Mouse (Mus musculus) lung, embryonic 15.5 days (tissue): Measurements from ENCODE around the gene Dusp16. TPM values are rescaled to one million over a fixed set of nuclear protein-coding genes. Genes with fewer than 3 reads are reported as not detected.

Experiments
- ATAC-seq: fragments of 200-750 bp; cut with Nextera tagmentation; 2 replicates; pipeline ENCODE4 v1.8.0; 2017; ENCODE audit warnings: moderate number of reproducible peaks, borderline replicate concordance; ENCODE audit not compliant: low FRiP score, low TSS enrichment; ENCODE audit errors: extremely low read depth
- H3K27ac ChIP-seq: fragments of 300-500 bp; sonication (generic); 2 replicates; pipeline ENCODE4 v1.5.1; 2015; ENCODE audit warnings: moderate library complexity, mild to moderate bottlenecking, inconsistent platforms
- H3K27me3 ChIP-seq: fragments of 300-500 bp; sonication (generic); 2 replicates; pipeline ENCODE4 v1.6.1; 2015; ENCODE audit warnings: inconsistent platforms
- H3K36me3 ChIP-seq: fragments of 300-500 bp; sonication (generic); 2 replicates; pipeline ENCODE4 v1.6.1; 2015; ENCODE audit warnings: inconsistent platforms
- H3K4me1 ChIP-seq: fragments of 300-500 bp; sonication (generic); 2 replicates; pipeline ENCODE4 v1.6.1; 2015; ENCODE audit warnings: inconsistent platforms
- H3K4me2 ChIP-seq: fragments of 300-500 bp; sonication (generic); 2 replicates; pipeline ENCODE4 v1.6.1; 2015; ENCODE audit warnings: inconsistent platforms, mild to moderate bottlenecking, moderate library complexity
- H3K4me3 ChIP-seq: fragments of 300-500 bp; sonication (generic); 2 replicates; pipeline ENCODE4 v1.5.1; 2015; ENCODE audit warnings: mild to moderate bottlenecking, inconsistent platforms
- H3K9ac ChIP-seq: fragments of 300-500 bp; sonication (generic); 2 replicates; pipeline ENCODE4 v1.6.1; 2015; ENCODE audit warnings: inconsistent platforms
- H3K9me3 ChIP-seq: fragments of 300-500 bp; sonication (generic); 2 replicates; pipeline ENCODE4 v1.6.1; 2016; ENCODE audit warnings: inconsistent platforms
- WGBS: fragments of 180-500 bp; shearing (Covaris S2); methylation state at CpG from one replicate; pipeline ENCODE4 v1.1.7; 2015; 5-methylcytosine and 5-hydroxymethylcytosine counted together
- polyA plus RNA-seq: library from polyadenylated mRNA; unstranded; fragments of >200 nt; fragmentation: Nextera tagmentation; extraction: Ambion mirVana; gene quantifications from 2 replicates; pipeline ENCODE4 v1.2.1, GENCODE M21; 2015

The Dusp16 gene
- polyA plus RNA-seq, 1 experiment from 2014 or later = 11.6 TPM

DNA sequence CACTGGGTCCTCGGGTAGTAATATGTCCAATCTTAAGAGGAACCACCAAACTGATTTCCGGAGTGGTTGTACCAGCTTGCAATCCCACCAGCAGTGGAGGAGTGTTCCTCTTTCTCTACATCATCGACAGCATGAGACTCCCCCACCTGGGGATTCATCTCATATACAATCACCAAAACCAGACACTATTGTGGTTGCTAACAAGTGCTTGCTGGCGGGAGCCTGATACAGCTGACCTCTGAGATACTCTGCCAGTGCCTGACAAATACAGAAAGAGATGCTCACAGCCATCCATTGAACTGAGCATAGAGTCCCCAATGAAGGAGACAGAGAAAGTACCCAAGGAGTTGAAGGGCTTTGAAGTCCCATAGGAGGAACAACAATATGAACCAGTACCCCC, 36.4 kb downstream of the Dusp16 start:
- WGBS = 87% methylated on average over 4 of the region's 4 CpGs
- no peak for ATAC-seq
- no peaks in the 10 kb centered on the region for H3K27me3 ChIP-seq
- no peak overlapping the region for H3K27ac ChIP-seq
- no peak overlapping the region for H3K4me3 ChIP-seq
- no peak overlapping the region for H3K9ac ChIP-seq
- H3K4me2 ChIP-seq = no peak overlapping the region
- H3K9me3 ChIP-seq = no peaks in the 10 kb centered on the region
- H3K4me1 ChIP-seq = no peaks in the 10 kb centered on the region
- peaks cover 4% of the 10 kb centered on the region; the same call in 1 of the 2 replicates for H3K36me3 ChIP-seq

DNA sequence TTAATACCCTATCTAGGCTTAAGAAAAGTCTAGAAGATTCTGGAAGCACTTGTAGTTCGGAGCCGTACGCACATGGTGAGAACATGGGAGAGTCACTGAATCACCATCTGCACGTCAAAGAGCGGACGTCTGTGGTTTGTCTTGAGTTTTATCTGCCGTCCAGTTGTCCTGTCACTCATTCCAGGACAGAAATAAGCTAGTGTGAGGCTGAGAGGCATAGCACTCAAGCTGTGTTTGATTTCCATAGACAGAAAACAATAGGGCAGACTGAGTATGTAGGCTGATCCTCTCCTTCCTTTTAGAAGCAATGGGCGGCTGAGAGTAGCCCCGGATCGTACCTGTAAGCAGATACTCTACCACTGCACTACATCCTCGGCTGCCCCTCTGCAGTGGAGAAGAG, 38.6 kb downstream of the Dusp16 start:
- Histone ChIP-seq H3K9me3 (no peaks in the 10 kb centered on the region), H3K4me2 (no peak overlapping the region), H3K27me3 (no peaks in the 10 kb centered on the region), H3K4me1 (no peaks in the 10 kb centered on the region), H3K9ac (no peak overlapping the region), H3K4me3 (no peak overlapping the region), H3K36me3 (peaks cover 4% of the 10 kb centered on the region; the same call in 1 of the 2 replicates), H3K27ac (no peak overlapping the region)
- ATAC-seq = no peak
- 89% methylated on average over 11 of the region's 11 CpGs for WGBS

DNA sequence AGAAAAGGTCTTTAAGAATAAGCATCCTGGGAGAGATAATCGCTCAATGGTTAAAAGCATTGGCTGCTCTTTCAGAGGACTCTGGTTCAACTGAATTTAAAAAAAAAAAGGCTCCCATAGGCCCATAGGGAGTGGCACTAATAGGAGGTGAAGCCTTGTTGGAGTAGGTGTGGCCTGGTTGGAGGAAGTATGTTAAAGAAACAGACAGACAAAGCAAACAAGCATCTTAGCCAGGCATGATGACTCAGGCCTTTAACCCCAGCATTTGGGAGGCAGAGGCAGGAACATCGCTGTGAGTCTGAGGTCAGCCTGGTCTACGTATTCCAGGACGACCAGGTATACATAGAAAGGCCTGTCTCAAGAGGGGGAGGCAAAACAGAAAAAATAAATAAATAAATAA, 39.0 kb downstream of the Dusp16 start:
- no peaks in the 10 kb centered on the region for H3K27me3 ChIP-seq
- H3K27ac ChIP-seq = no peak overlapping the region
- no peak for ATAC-seq
- H3K9ac ChIP-seq = no peak overlapping the region
- peaks cover 4% of the 10 kb centered on the region; the same call in 1 of the 2 replicates for H3K36me3 ChIP-seq
- 89% methylated on average over 4 of the region's 4 CpGs for WGBS
- no peaks in the 10 kb centered on the region for H3K9me3 ChIP-seq
- no peak overlapping the region for H3K4me3 ChIP-seq
- H3K4me2 ChIP-seq = no peak overlapping the region
- H3K4me1 ChIP-seq = no peaks in the 10 kb centered on the region

DNA sequence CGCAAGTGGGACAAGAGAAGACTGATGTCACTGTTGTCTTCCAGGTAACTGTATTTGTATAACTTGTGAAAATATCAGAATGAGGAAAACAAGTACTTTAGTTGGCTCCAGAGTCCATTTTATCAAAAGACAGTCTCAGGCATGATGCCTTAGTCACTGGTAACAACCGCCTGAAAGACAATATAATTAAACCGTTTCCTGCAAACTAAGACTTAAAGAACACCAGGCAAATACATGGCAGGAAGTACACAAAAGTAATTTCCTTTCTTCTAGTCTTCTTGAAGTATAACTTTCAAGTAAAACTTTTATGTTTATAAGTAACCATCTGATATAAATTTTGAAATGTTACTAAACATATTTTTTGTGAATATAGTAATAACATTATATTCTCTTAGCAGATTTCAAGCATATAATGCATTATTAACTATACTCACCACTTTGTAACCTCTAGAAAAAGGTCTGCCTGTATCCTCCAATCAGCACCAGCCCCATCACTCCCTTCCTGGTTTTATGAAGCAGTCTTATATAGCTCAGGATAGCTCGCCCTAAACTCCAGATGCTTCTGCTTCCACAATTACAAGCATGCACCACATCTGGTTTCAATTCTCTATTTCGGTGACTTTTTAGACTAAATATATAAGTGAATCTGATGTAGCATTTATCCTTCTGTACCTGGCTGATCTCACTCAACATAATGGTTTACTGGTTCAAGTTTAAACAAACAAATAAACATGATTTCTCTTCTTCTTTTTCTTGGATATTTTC, 40.4 kb downstream of the Dusp16 start:
- H3K4me2 ChIP-seq = no peak overlapping the region
- WGBS = 84% methylated on average over 5 of the region's 5 CpGs
- H3K9ac ChIP-seq = no peak overlapping the region
- no peak for ATAC-seq
- no peak overlapping the region for H3K4me3 ChIP-seq
- peaks cover 4% of the 10 kb centered on the region; the same call in 1 of the 2 replicates for H3K36me3 ChIP-seq
- no peaks in the 10 kb centered on the region for H3K27me3 ChIP-seq
- 0 out of 2 replicates have a peak, but pooled peaks cover 3% of the 10 kb centered on the region for H3K4me1 ChIP-seq
- no peak overlapping the region for H3K27ac ChIP-seq
- no peaks in the 10 kb centered on the region for H3K9me3 ChIP-seq

DNA sequence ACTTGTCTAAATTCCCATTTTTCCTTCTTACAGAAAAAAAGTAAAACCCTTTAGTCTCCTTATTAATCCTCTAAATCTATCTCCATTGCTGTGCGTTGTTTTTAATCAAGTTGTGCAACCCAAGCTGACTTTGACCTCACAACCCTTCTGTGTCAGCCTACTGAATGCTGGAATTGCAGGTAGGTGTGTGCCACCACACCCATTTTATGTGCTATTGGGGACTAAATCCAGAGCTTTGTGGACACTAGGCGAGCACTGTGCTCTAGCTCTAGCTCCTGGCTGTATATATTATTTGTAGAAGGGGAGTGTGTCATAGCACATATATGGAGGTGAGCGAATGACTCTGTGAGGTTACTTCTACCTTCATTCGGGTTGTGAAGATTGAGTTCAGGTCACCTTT, 41.3 kb downstream of the Dusp16 start:
- 91% methylated on average over 4 of the region's 4 CpGs for WGBS
- H3K9ac ChIP-seq = no peak overlapping the region
- no peaks in the 10 kb centered on the region for H3K9me3 ChIP-seq
- no peak overlapping the region for H3K27ac ChIP-seq
- no peak for ATAC-seq
- H3K4me2 ChIP-seq = no peak overlapping the region
- H3K27me3 ChIP-seq = no peaks in the 10 kb centered on the region
- 0 out of 2 replicates have a peak, but pooled peaks cover 3% of the 10 kb centered on the region for H3K4me1 ChIP-seq
- H3K4me3 ChIP-seq = no peak overlapping the region
- peaks cover 4% of the 10 kb centered on the region; the same call in 1 of the 2 replicates for H3K36me3 ChIP-seq

DNA sequence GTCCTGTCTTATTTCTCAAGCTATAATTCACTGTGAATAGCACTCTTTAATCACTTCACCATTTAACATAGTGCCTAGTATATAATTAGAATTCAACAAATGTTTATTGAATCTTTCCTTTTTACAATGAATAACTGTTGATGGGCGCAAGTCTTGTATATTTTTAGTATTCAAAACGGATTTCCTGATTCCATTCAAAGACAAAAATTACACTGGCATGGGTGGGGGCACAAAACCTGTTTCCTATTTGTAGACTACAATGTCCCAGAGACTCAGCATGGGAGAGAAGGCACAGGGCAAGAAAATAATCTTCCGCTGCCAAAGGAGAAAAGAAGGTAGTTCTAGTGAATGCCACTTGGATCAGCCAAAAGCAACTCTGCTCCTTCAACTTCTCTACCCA, 44.3 kb downstream of the Dusp16 start:
- Histone ChIP-seq H3K4me3 (no peak overlapping the region), H3K27ac (no peak overlapping the region), H3K4me1 (0 out of 2 replicates have a peak, but pooled peaks cover 3% of the 10 kb centered on the region), H3K36me3 (no peaks in the 10 kb centered on the region), H3K9me3 (no peaks in the 10 kb centered on the region), H3K4me2 (no peak overlapping the region), H3K27me3 (no peaks in the 10 kb centered on the region), H3K9ac (no peak overlapping the region)
- ATAC-seq = no peak
- 78% methylated on average over 3 of the region's 3 CpGs for WGBS

DNA sequence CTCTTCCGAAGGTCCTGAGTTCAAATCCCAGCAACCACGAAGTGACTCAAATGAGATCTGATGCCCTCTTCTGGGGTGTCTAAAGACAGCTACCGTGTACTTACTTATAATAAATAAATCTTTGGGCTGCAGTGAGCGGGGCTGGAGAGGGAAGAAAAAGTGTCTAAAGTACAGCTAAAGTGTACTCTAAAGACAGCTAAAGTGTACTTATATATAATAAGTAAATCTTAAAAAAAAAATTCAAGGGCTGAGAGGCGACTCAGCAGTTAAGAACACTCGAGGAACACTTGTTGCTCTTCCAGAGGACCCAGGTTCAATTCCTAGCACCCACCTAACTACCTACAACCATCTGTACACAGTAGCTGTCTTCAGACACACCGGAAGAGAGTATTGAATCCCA, 46.5 kb downstream of the Dusp16 start:
- Histone ChIP-seq H3K4me3 (no peak overlapping the region), H3K4me1 (0 out of 2 replicates have a peak, but pooled peaks cover 3% of the 10 kb centered on the region), H3K27me3 (no peaks in the 10 kb centered on the region), H3K4me2 (no peak overlapping the region), H3K9ac (no peak overlapping the region), H3K27ac (no peak overlapping the region), H3K9me3 (no peaks in the 10 kb centered on the region), H3K36me3 (no peaks in the 10 kb centered on the region)
- 69% methylated on average over 7 of the region's 7 CpGs for WGBS
- ATAC-seq = no peak

DNA sequence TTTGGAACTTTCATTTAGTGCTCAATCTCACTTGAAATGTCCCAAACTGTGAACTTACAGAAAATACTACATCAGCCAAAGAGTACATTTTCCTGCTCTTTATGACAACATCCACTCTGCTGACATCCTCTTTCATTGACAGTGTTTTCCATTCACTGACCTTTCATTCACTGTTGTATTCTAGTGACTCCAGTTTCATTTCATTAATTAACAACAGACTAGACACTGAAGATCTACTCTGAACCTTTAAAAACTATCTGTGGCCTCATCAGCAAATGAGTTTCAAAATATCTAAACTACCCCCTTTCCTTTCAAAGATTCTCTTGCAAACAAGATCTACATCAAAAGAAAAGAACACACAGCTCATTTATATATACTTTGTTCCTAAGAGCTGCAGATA, 48.9 kb downstream of the Dusp16 start:
- Histone ChIP-seq H3K4me3 (no peak overlapping the region), H3K27me3 (no peaks in the 10 kb centered on the region), H3K9me3 (no peaks in the 10 kb centered on the region), H3K4me2 (no peak overlapping the region), H3K36me3 (peaks cover 7% of the 10 kb centered on the region; the same call in 1 of the 2 replicates), H3K27ac (no peak overlapping the region), H3K4me1 (0 out of 2 replicates have a peak, but pooled peaks cover 3% of the 10 kb centered on the region), H3K9ac (no peak overlapping the region)
- no peak for ATAC-seq

DNA sequence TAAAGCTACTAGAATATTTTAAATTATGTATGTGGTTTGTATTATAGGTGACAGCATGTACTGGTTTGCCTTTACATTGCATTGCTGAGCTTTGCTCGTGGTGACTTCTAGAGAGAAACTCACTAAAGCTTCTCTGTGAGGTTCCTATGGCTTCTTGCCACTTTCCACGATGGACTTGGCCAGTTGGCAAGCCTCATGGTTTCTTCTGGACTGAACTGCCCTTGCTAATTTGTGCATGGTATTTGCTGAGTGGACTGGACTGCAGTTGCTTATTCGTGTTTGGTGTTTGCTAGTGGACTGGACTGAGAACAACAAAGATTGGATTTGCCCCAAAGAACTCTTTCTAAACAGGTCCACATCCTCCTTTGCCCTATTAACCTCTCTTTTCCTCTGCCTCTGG, 55.6 kb downstream of the Dusp16 start:
- 83% methylated on average over 3 of the region's 3 CpGs for WGBS
- H3K4me2 ChIP-seq = no peak overlapping the region
- H3K27me3 ChIP-seq = no peaks in the 10 kb centered on the region
- no peaks in the 10 kb centered on the region for H3K4me1 ChIP-seq
- H3K27ac ChIP-seq = no peak overlapping the region
- no peak overlapping the region for H3K9ac ChIP-seq
- H3K36me3 ChIP-seq = peaks cover 21% of the 10 kb centered on the region; the same call in 1 of the 2 replicates
- no peak for ATAC-seq
- no peak overlapping the region for H3K4me3 ChIP-seq
- no peaks in the 10 kb centered on the region for H3K9me3 ChIP-seq

DNA sequence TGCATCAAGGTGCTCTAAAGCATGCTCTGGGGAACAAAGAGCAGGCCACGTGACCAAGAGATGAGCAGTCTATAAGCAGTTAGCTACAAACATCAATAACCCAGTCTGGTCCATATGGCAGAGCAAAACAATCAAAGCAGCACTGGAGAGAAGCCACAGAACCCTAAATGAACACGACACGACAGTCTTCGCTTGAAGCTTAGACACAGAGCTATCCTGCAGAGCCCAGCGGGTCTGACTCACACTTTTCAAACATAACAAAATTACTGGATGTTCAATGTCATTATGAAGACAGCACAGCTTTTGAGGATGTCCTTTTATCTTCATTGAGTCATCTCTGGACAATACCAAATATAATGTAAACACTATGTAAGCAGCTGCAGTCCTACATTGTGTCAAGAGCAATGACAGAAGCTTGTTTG, 58.6 kb downstream of the Dusp16 start:
- no peaks in the 10 kb centered on the region for H3K9me3 ChIP-seq
- H3K4me1 ChIP-seq = no peaks in the 10 kb centered on the region
- H3K27me3 ChIP-seq = no peaks in the 10 kb centered on the region
- no peak overlapping the region for H3K9ac ChIP-seq
- WGBS = 63% methylated on average over 5 of the region's 5 CpGs
- no peak for ATAC-seq
- H3K27ac ChIP-seq = no peak overlapping the region
- peaks cover 17% of the 10 kb centered on the region; the same call in 1 of the 2 replicates for H3K36me3 ChIP-seq
- H3K4me3 ChIP-seq = no peak overlapping the region
- no peak overlapping the region for H3K4me2 ChIP-seq

DNA sequence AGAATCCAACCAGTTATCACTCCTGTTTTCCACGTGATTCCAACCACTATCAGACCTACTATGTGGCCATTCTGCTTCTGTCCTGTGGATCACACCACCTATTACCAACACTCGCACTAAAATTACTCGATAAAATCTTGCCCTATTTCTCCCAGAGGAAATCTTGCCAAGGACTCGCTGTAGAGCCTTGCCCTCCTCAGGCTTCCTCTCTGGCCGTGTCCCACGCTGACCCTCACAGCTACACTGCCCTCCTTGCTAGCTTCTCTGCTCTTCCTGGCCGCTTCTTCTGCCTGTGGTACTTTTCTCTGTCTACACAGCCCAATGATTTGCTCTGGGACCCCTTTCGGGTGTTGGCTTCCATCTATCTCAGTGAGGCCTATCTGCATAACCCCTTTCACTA, 59.6 kb downstream of the Dusp16 start:
- Histone ChIP-seq H3K4me1 (no peaks in the 10 kb centered on the region), H3K27me3 (no peaks in the 10 kb centered on the region), H3K9ac (no peak overlapping the region), H3K9me3 (no peaks in the 10 kb centered on the region), H3K36me3 (peaks cover 11% of the 10 kb centered on the region; the same call in 1 of the 2 replicates), H3K4me2 (no peak overlapping the region), H3K27ac (no peak overlapping the region), H3K4me3 (no peak overlapping the region)
- no peak for ATAC-seq
- 88% methylated on average over 8 of the region's 8 CpGs for WGBS

DNA sequence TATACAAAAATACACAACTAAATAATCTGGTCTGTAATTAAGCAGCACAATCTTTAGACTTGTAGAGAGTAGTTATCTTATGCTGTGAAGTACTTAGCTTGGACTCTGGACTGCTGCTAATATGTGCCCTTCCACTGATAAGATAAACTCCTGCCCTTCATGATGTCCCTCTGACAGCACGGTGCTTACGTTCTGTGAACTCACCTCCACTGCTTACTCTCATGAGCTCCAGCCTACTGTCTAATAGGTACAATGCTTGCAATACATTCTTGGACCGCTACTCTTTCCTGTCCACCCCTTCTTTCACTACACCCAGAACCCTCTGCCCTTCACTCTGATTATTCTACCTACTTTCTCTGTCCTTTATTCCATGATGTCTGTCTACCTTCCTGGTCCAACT, 61.4 kb downstream of the Dusp16 start:
- H3K9me3 ChIP-seq = no peaks in the 10 kb centered on the region
- no peaks in the 10 kb centered on the region for H3K27me3 ChIP-seq
- no peak for ATAC-seq
- no peak overlapping the region for H3K4me3 ChIP-seq
- no peak overlapping the region for H3K9ac ChIP-seq
- no peak overlapping the region for H3K27ac ChIP-seq
- WGBS = 60% methylated on average over 3 of the region's 3 CpGs
- H3K4me1 ChIP-seq = no peaks in the 10 kb centered on the region
- no peak overlapping the region for H3K4me2 ChIP-seq
- H3K36me3 ChIP-seq = 0 out of 2 replicates have a peak, but pooled peaks cover 5% of the 10 kb centered on the region
